Mouse (Mus musculus) C2C12 (cell line): Measurements from ENCODE around the gene Bcan. TPM values are rescaled to one million over a fixed set of nuclear protein-coding genes. Genes with fewer than 3 reads are reported as not detected.

ENCODE experiments used
- H3K27me3 ChIP-seq: one replicate; pipeline ENCODE4 v1.6.1; 2011; ENCODE audit not compliant: control insufficient read depth, insufficient read depth, insufficient read length
- H3K36me3 ChIP-seq: one replicate; pipeline ENCODE4 v1.6.1; 2011; ENCODE audit not compliant: control insufficient read depth, insufficient read depth
- H3K4me3 ChIP-seq: one replicate; pipeline ENCODE4 v1.5.1; 2011; ENCODE audit warnings: mild to moderate bottlenecking, control low read depth; ENCODE audit not compliant: poor library complexity, insufficient read depth, severe bottlenecking
- H3K79me2 ChIP-seq: one replicate; pipeline ENCODE4 v1.6.1; 2011; ENCODE audit not compliant: control insufficient read depth, insufficient read depth
- H3K79me3 ChIP-seq: one replicate; pipeline ENCODE4 v1.6.1; 2011; ENCODE audit warnings: low read depth, control low read depth
- H3ac ChIP-seq: one replicate; pipeline ENCODE3; 2011; ENCODE audit warnings: low read depth; ENCODE audit not compliant: control insufficient read depth, insufficient read length
- CEBPB ChIP-seq: IDR thresholded peaks from one replicate; pipeline ENCODE4 v1.6.1; 2011; ENCODE audit warnings: low read depth, mild to moderate bottlenecking, control low read depth, moderate library complexity
- CTCF ChIP-seq: IDR thresholded peaks from one replicate; pipeline ENCODE4 v1.5.1; 2011; ENCODE audit not compliant: control insufficient read depth, insufficient read depth, insufficient read length
- FOSL1 ChIP-seq: IDR thresholded peaks from one replicate; pipeline ENCODE4 v1.8.0; 2011; ENCODE audit warnings: mild to moderate bottlenecking, low read length; ENCODE audit not compliant: poor library complexity, insufficient read depth, severe bottlenecking
- MAX ChIP-seq: IDR thresholded peaks from one replicate; pipeline ENCODE4 v1.6.1; 2011; ENCODE audit warnings: mild to moderate bottlenecking, control low read depth
- MYOD1 ChIP-seq: IDR thresholded peaks from one replicate; pipeline ENCODE4 v1.6.1; 2011; ENCODE audit warnings: low read depth; ENCODE audit not compliant: control insufficient read depth, insufficient read length
- MYOG ChIP-seq: IDR thresholded peaks from one replicate; pipeline ENCODE4 v1.6.1; 2011; ENCODE audit not compliant: control insufficient read depth, insufficient read length; ENCODE audit errors: extremely low read depth
- USF1 ChIP-seq: IDR thresholded peaks from one replicate; pipeline ENCODE4 v1.6.1; 2011; ENCODE audit warnings: low read depth, mild to moderate bottlenecking, control low read depth, moderate library complexity
- polyA plus RNA-seq: library from polyadenylated mRNA; unstranded; fragments of >200 nt; fragmentation: generic; extraction: Trizol; gene quantifications from one replicate; pipeline ENCODE4 v1.2.1, GENCODE M21; 2012; ENCODE audit warnings: missing spikeins

Bcan gene
- polyA plus RNA-seq, 1 experiment: 0.15 TPM

DNA sequence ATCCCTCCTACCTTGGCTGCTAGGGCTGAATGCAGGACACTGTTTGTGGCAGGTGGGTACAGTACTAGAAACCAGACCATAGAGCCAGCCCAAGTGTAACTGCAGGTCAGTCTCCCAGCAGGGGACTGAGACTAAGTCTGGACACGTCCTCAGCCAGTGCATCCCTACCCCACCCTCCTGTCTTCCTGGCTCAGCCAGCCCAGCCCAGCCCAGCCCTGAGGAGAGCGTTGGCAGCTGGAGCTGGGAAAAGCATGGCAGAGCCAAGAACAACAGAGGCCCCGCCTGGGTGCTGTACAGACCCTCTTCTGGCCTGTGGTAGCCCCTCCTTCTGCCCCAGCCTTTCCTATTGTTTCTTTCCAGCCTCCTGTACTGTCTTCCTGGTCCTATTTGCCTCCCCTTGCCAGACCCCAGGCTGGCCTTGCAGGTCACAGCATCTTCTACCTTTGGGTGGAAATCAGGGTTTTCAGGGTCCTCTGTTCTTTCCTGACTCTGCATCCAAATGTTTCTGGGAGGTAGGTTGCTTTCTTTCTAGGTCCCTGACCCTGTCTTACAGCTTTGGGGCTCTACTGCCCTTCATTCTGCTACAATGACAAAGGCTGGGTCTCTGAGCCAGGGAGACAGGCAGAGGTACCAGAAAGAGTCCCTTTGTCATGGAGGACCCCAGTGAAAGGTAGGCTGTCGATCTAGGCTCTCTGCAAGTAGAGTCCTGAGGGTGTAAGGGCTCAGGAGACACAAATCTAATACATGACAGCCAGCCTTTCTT, 55.0 kb downstream of the Bcan start:
- Histone ChIP-seq H3ac (no peak overlapping the region), H3K79me3 (no peaks in the 10 kb centered on the region), H3K36me3 (peaks cover 41% of the 10 kb centered on the region), H3K27me3 (no peaks in the 10 kb centered on the region), H3K4me3 (no peak overlapping the region), H3K79me2 (no peaks in the 10 kb centered on the region)
- TF ChIP-seq MYOD1 (no peak), USF1 (no peak), CTCF (no peak), MAX (no peak), MYOG (no peak), CEBPB (no peak), FOSL1 (no peak)

DNA sequence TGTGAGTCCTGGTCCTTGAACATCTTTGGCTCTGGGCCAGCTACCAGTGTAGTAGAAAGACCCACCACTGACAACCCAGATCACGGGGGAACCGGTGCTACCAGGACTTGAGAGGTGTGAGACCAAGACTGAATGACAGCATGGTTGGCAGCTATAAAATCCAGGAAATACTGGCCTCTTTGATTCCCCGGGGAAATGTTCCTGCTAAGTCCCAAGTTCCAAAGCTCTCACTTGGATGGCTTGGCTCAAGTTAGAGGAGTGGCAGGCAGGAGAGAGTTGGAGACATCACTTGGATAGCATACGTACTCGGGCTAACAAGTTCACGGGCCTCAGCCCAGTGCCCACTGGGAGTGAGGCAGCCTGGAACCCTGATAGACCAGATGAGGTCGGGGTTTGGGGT, 56.4 kb downstream of the Bcan start:
- H3K4me3 ChIP-seq: no peak overlapping the region
- H3ac ChIP-seq: no peak overlapping the region
- TF ChIP-seq USF1 (no peak), MYOD1 (no peak), CTCF (no peak), MAX (no peak), FOSL1 (no peak), MYOG (no peak), CEBPB (no peak)
- H3K79me3 ChIP-seq: peaks cover 2% of the 10 kb centered on the region
- peaks cover 9% of the 10 kb centered on the region for H3K79me2 ChIP-seq
- peaks cover 54% of the 10 kb centered on the region for H3K36me3 ChIP-seq
- H3K27me3 ChIP-seq: no peaks in the 10 kb centered on the region

DNA sequence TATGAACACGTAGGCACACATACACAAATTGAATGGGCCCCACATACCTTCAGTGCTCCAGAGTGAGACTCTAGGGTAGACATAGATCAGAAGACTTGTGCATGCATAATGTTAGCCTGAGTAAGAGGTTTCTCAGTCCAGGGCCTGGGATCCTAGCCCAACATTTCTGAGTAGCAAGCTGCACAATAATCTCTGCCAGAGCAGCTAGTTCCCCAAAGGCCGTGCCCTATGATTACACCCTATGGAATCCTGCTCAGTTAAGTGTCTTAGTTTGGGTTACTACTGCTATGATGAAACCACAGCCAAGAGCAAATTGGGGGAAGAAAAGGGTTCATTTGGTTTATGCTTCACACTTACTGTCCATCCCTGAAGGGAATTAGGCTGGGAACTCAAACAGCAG, 57.6 kb downstream of the Bcan start:
- Histone ChIP-seq H3K4me3 (no peak overlapping the region), H3K79me3 (peaks cover 11% of the 10 kb centered on the region), H3K79me2 (peaks cover 20% of the 10 kb centered on the region), H3ac (no peak overlapping the region), H3K36me3 (peaks cover 65% of the 10 kb centered on the region), H3K27me3 (no peaks in the 10 kb centered on the region)
- TF ChIP-seq MYOD1 (no peak), FOSL1 (no peak), MAX (no peak), USF1 (no peak), CEBPB (no peak), MYOG (no peak), CTCF (no peak)

DNA sequence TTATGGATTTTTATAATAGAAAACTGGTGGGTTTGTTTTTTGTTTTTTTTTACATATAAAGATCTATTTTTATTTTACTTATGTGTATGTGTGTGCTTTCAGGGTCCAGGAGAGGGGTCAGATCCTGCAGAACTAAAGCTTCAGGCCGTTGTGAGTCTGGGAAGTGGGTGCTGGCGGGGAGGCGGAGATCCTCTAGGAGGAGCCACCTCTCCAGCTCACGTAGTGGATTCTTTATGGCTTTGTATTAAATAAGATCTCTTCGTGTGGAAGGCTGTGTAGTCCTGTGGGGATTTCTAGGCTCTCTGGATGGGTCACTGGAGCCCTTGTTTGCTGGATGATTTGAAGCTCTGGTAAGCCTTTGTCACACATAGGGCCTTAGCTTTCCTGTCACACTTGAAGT, 59.4 kb downstream of the Bcan start:
- Histone ChIP-seq H3K79me3 (peaks cover 26% of the 10 kb centered on the region), H3K27me3 (no peaks in the 10 kb centered on the region), H3ac (no peak overlapping the region), H3K79me2 (peaks cover 39% of the 10 kb centered on the region), H3K4me3 (no peak overlapping the region), H3K36me3 (peaks cover 80% of the 10 kb centered on the region)
- TF ChIP-seq CEBPB (no peak), MAX (no peak), MYOD1 (no peak), USF1 (no peak), CTCF (no peak), FOSL1 (no peak), MYOG (no peak)

Other genes starting within 250 kb of the Bcan start
- gene Ntrk1, start 205.1 kb downstream of the Bcan start, polyA plus RNA-seq: not detected
- gene Insrr, start 203.3 kb downstream of the Bcan start, polyA plus RNA-seq: not detected
- 1.7 TPM for gene Pear1, start 175.9 kb downstream of the Bcan start, polyA plus RNA-seq
- gene Sh2d2a, start 153.5 kb downstream of the Bcan start, polyA plus RNA-seq: 0.01 TPM
- 44.3 TPM for gene Prcc, start 114.6 kb downstream of the Bcan start, polyA plus RNA-seq
- 279 TPM for gene Hdgf, start 93.9 kb downstream of the Bcan start, polyA plus RNA-seq
- 69.7 TPM for gene Mrpl24, start 80.7 kb downstream of the Bcan start, polyA plus RNA-seq
- gene Isg20l2, start 69.9 kb downstream of the Bcan start, polyA plus RNA-seq: 25.0 TPM
- gene Rrnad1, start 69.5 kb downstream of the Bcan start, polyA plus RNA-seq: 7.1 TPM
- 14.4 TPM for gene Crabp2, start 51.6 kb downstream of the Bcan start, polyA plus RNA-seq
- gene Nes, start 29.2 kb downstream of the Bcan start, polyA plus RNA-seq: 158 TPM
- gene Hapln2, start 27.4 kb upstream of the Bcan start, polyA plus RNA-seq: not detected
- gene Gpatch4, start 42.9 kb upstream of the Bcan start, polyA plus RNA-seq: 26.4 TPM
- 93.6 TPM for gene Naxe, start 58.3 kb upstream of the Bcan start, polyA plus RNA-seq
- not detected for gene Ttc24, start 78.1 kb upstream of the Bcan start, polyA plus RNA-seq
- 23.9 TPM for gene Iqgap3, start 81.7 kb upstream of the Bcan start, polyA plus RNA-seq
- 35.3 TPM for gene Mef2d, start 142.1 kb upstream of the Bcan start, polyA plus RNA-seq